Mouse (Mus musculus) G1E (cell line): ENCODE data around the gene Tpm1. TPM values are rescaled to one million over a fixed set of nuclear protein-coding genes. Genes with fewer than 3 reads are reported as not detected.

Experiments
- ATAC-seq: 2 replicates; pipeline ENCODE4 v1.8.0; 2016; ENCODE audit warnings: mild to moderate bottlenecking; ENCODE audit not compliant: insufficient number of reproducible peaks, poor library complexity, low FRiP score, severe bottlenecking; ENCODE audit errors: extremely low read depth
- DNase-seq: peaks from one replicate; pipeline ENCODE4 v3.0.0; 2012; ENCODE audit warnings: low spot score
- H3K27me3 ChIP-seq: 2 replicates; pipeline ENCODE4 v1.6.1; 2012; ENCODE audit warnings: mild to moderate bottlenecking, low read length, inconsistent platforms; ENCODE audit not compliant: insufficient read depth
- H3K36me3 ChIP-seq: replicated peaks from 2 replicates; pipeline ENCODE3; 2012; ENCODE audit warnings: mild to moderate bottlenecking, inconsistent platforms
- H3K4me1 ChIP-seq: 2 replicates; pipeline ENCODE4 v1.6.1; 2012; ENCODE audit warnings: low read depth, low read length, inconsistent platforms, mixed read lengths; ENCODE audit not compliant: insufficient read depth
- H3K4me3 ChIP-seq: 2 replicates; pipeline ENCODE4 v1.5.1; 2012; ENCODE audit warnings: low read depth, mild to moderate bottlenecking, inconsistent platforms, low read length, moderate library complexity, mixed read lengths
- H3K9me3 ChIP-seq: replicated peaks from 2 replicates; pipeline ENCODE4 v1.6.1; 2012; ENCODE audit warnings: inconsistent platforms
- CTCF ChIP-seq: IDR thresholded peaks from 2 replicates; pipeline ENCODE4 v1.5.1; 2012; ENCODE audit warnings: low read depth, low read length, inconsistent platforms, mixed read lengths
- GATA1 ChIP-seq: IDR thresholded peaks from 2 replicates; pipeline ENCODE4 v1.6.1; 2012; ENCODE audit warnings: borderline replicate concordance, low read length, inconsistent platforms, mixed read lengths
- GATA2 ChIP-seq: IDR thresholded peaks from 2 replicates; pipeline ENCODE4 v1.6.1; 2012; ENCODE audit warnings: low read depth, low read length, inconsistent platforms, borderline replicate concordance
- POLR2AphosphoS5 ChIP-seq: IDR thresholded peaks from 2 replicates; pipeline ENCODE4 v1.6.1; 2012; ENCODE audit warnings: low read depth, low read length, inconsistent platforms; ENCODE audit not compliant: insufficient replicate concordance
- TAL1 ChIP-seq: conservative IDR thresholded peaks from 2 replicates; pipeline ENCODE4 v1.6.1; 2012; ENCODE audit warnings: low read depth, low read length, inconsistent platforms, mixed read lengths
- polyA plus RNA-seq: library from polyadenylated mRNA; stranded (reverse); fragments of >175 nt; gene quantifications from 2 replicates; pipeline ENCODE4 v1.2.3, GENCODE M21; 2012
- total RNA-seq, 2 experiments: library from RNA; stranded (forward) in 1 of 2; stranded (reverse) in 1 of 2; fragments of 200-1000 nt in 1 of 2; fragments of >200 nt in 1 of 2; fragmentation: Nextera tagmentation in 1 of 2; gene quantifications; 2 replicates each; pipeline ENCODE4 v1.2.3; 2014 to 2017

Gene Tpm1
- total and polyA plus RNA-seq, 3 experiments: 98.8 to 191 (median 171) TPM

DNA sequence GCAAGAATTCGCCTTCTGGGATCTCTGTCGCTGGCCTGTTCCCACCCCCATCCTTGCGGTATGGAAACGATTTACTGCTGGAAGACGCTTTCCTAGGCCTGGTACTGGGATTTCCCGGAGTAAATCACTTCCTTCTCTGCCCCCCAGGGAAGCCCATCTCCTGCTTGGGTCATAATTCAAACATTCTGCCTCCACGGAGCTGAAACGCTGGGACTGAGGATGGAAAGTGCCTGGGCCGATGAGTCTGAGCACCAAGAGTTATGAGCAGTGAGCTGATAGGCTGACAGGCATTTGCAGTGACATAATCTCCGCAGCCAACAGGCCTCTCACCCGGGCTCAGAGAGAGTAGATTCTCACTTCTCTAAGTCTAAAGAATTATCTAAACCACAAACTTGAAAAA is 40.4 kb downstream of the Tpm1 start:
- H3K36me3 ChIP-seq: no peaks in the 10 kb centered on the region
- H3K4me1 ChIP-seq: peaks cover 21% of the 10 kb centered on the region
- H3K9me3 ChIP-seq: no peaks in the 10 kb centered on the region
- TF ChIP-seq GATA1: no peak
- no peak for TF ChIP-seq TAL1
- TF ChIP-seq GATA2: no peak
- no peak for TF ChIP-seq CTCF
- no peak for ATAC-seq
- no peak overlapping the region for H3K4me3 ChIP-seq
- DNase-seq: no peak
- no peaks in the 10 kb centered on the region for H3K27me3 ChIP-seq

- Histone ChIP-seq H3K36me3 (no peaks in the 10 kb centered on the region), H3K27me3 (no peaks in the 10 kb centered on the region), H3K4me1 (peaks cover 16% of the 10 kb centered on the region), H3K9me3 (no peaks in the 10 kb centered on the region), H3K4me3 (no peak overlapping the region)
- DNase-seq: no peak
- TF ChIP-seq POLR2AphosphoS5 (no peak), GATA2 (no peak), CTCF (no peak), GATA1 (no peak), TAL1 (no peak)
- no peak for ATAC-seq
Measured at GRCm38 (mm10) chr9:67006376-67006775, 42.8 kb downstream of the Tpm1 start.

DNA sequence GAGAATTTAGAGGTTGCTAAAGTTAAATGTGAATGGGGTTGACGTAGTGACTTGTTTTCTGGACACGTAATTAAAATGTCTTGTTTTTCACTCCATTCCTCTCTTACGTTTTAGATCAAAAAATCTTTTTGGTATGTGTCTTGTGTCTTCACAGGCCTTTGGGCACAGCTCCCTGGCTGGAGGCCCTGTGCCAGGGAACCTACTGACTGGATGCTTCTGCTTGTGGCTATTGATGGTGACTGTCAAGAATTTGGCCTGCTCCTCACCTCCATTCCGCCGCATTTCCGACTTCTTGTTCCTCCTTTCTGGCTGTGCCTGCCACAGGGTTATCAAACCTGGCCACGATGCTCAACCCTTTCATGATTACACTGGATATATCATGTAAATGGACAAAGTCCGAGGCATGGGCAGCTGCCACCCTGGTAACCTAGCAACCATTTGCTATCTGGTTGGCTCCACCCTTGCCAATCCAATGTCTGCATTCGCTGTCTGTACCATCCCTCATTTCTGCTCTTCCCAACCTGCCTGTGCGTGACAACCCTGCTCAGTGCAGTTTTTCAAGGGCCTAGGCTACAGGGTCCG is 44.0 kb downstream of the Tpm1 start:
- Histone ChIP-seq H3K27me3 (no peaks in the 10 kb centered on the region), H3K4me1 (peaks cover 23% of the 10 kb centered on the region), H3K4me3 (no peak overlapping the region), H3K9me3 (no peaks in the 10 kb centered on the region), H3K36me3 (no peaks in the 10 kb centered on the region)
- ATAC-seq (no peak), DNase-seq (no peak)
- no peak for TF ChIP-seq TAL1

GRCm38 (mm10) chr9:67003656-67004055 is 45.5 kb downstream of the Tpm1 start:
- Histone ChIP-seq H3K27me3 (no peaks in the 10 kb centered on the region), H3K36me3 (no peaks in the 10 kb centered on the region), H3K9me3 (no peaks in the 10 kb centered on the region), H3K4me3 (no peak overlapping the region), H3K4me1 (peaks cover 23% of the 10 kb centered on the region)
- no peak for ATAC-seq
- no peak for TF ChIP-seq TAL1
- no peak for TF ChIP-seq GATA2
- no peak for TF ChIP-seq CTCF
- no peak for TF ChIP-seq GATA1
- TF ChIP-seq POLR2AphosphoS5: no peak
- DNase-seq: no peak

DNA sequence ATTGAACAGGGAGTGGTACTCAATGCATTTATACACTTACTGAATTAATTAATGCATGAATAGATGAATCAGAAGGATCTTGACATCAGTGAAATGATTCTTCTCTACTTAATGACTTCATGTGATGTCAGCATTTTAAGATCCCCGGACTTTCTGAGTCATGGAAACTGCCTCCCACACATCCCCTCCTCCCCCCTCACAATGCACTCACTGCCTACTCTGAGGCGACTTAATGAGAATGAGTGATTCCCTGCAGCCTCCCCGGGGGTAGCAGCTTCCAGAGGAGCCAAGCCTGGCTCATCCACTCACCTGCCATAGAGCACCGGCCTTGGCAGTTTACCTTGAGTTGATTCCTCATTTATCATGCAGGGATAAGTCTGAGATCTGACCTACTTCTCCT is 46.0 kb downstream of the Tpm1 start:
- no peak for ATAC-seq
- Histone ChIP-seq H3K4me3 (no peak overlapping the region), H3K9me3 (no peaks in the 10 kb centered on the region), H3K36me3 (no peaks in the 10 kb centered on the region), H3K27me3 (no peaks in the 10 kb centered on the region), H3K4me1 (peaks cover 23% of the 10 kb centered on the region)
- no peak for TF ChIP-seq GATA1
- no peak for TF ChIP-seq TAL1
- TF ChIP-seq GATA2: no peak
- no peak for TF ChIP-seq CTCF
- TF ChIP-seq POLR2AphosphoS5: no peak
- DNase-seq: no peak

DNA sequence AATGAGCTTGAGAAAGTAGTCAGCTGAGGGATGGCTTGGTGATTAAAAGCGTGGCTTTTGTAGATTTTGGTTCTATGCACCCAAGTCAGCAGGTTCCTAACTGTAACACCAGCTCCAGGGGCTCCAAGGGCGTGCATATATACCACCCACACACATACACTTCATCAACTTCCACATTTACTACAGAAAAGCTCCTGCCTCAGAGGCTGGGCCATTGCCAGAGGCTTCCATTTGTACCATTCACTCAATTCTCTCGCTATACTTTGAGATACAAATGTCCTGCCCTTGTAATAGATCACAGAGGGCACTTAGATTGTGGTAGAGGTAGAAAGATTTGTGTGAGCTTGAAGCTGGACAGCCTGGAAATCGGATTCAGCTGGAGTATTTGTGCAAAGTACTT is 47.7 kb downstream of the Tpm1 start:
- H3K4me1 ChIP-seq: peaks cover 23% of the 10 kb centered on the region
- ATAC-seq: no peak
- H3K36me3 ChIP-seq: no peaks in the 10 kb centered on the region
- H3K9me3 ChIP-seq: no peaks in the 10 kb centered on the region
- TF ChIP-seq TAL1: no peak
- no peak for TF ChIP-seq GATA2
- TF ChIP-seq GATA1: no peak
- TF ChIP-seq POLR2AphosphoS5: no peak
- TF ChIP-seq CTCF: no peak
- DNase-seq: no peak
- H3K4me3 ChIP-seq: no peak overlapping the region
- 0 out of 2 replicates have a peak, but pooled peaks cover 2% of the 10 kb centered on the region for H3K27me3 ChIP-seq
